Mouse (Mus musculus): ENCODE data around the gene Hspg2. TPM values are rescaled to one million over a fixed set of nuclear protein-coding genes. Genes with fewer than 3 reads are reported as not detected.
"Not testable (repeated sequence)": the region's sequence is repeated elsewhere in the genome, so short reads cannot be mapped to it uniquely, and the experiment has no call there.

Gene Hspg2
- polyA plus RNA-seq, 1 experiment from 2014 or later = 20.9 TPM

DNA sequence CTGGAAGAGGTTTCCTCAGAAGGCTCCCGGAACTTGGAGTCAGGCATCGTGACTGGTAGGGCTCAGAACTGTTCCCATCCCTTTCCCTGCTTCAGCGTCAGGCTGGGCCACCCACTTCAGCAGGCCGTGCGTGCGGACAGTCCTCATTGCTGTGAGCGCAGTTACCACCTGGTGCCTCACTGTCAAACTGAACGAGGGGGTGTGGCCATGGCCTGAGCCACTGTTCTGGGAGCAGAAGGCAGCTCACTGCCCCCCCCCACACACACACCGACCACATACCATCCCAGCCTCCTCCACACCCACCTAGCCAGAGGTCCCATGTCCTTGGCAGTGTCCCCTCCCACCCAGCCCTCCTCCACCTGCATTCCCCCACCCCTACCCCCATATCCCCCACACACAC is 101.3 kb downstream of the Hspg2 start:
- no peak overlapping the region for H3K4me3 ChIP-seq (replicated peaks)
- no peak overlapping the region for H3K9ac ChIP-seq
- H3K36me3 ChIP-seq = peaks cover 13% of the 10 kb centered on the region
- H3K27ac ChIP-seq = no peak overlapping the region
- no peaks in the 10 kb centered on the region for H3K27me3 ChIP-seq (replicated peaks)
- H3K9me3 ChIP-seq = no peaks in the 10 kb centered on the region
- 64% methylated on average over 9 of the region's 9 CpGs for WGBS
- H3K4me1 ChIP-seq (replicated peaks) = no peaks in the 10 kb centered on the region
- no peak for ATAC-seq
- no peak overlapping the region for H3K4me2 ChIP-seq (replicated peaks)

GRCm38 (mm10) chr4:137574469-137574868 is 105.9 kb downstream of the Hspg2 start, which contains the start of gene Ldlrad2:
Ldlrad2 (minus strand) TSS chr4:137574569.
- 0 out of 2 replicates have a peak, but pooled peaks cover 3% of the 10 kb centered on the region for H3K4me1 ChIP-seq (replicated peaks)
- WGBS = 85% methylated on average over 10 of the region's 10 CpGs
- H3K4me3 ChIP-seq (replicated peaks) = no peak within 1 kb of the TSS
- H3K36me3 ChIP-seq = 0 out of 2 replicates have a peak, but pooled peaks cover 2% of the 10 kb centered on the region
- peaks cover 6% of the 10 kb centered on the region; the same call in 1 of the 2 replicates for H3K27me3 ChIP-seq (replicated peaks)
- no peak within 1 kb of the TSS for H3K4me2 ChIP-seq (replicated peaks)
- H3K9me3 ChIP-seq = no peaks in the 10 kb centered on the region
- H3K9ac ChIP-seq = no peak within 1 kb of the TSS
- H3K27ac ChIP-seq = no peak within 1 kb of the TSS
- ATAC-seq = no peak

- WGBS = 96% methylated on average over 12 of the region's 12 CpGs
- no peak overlapping the region for H3K9ac ChIP-seq
- H3K9me3 ChIP-seq = no peaks in the 10 kb centered on the region
- no peaks in the 10 kb centered on the region for H3K36me3 ChIP-seq
- no peak overlapping the region for H3K4me3 ChIP-seq (replicated peaks)
- ATAC-seq = no peak
- H3K4me1 ChIP-seq (replicated peaks) = peaks cover 10% of the 10 kb centered on the region; the same call in 1 of the 2 replicates
- H3K27ac ChIP-seq = no peak overlapping the region
- H3K4me2 ChIP-seq (replicated peaks) = no peak overlapping the region
- peaks cover 6% of the 10 kb centered on the region; the same call in 1 of the 2 replicates for H3K27me3 ChIP-seq (replicated peaks)
These were observed 108.9 kb downstream of the Hspg2 start for GRCm38 (mm10) chr4:137577486-137577885.

DNA sequence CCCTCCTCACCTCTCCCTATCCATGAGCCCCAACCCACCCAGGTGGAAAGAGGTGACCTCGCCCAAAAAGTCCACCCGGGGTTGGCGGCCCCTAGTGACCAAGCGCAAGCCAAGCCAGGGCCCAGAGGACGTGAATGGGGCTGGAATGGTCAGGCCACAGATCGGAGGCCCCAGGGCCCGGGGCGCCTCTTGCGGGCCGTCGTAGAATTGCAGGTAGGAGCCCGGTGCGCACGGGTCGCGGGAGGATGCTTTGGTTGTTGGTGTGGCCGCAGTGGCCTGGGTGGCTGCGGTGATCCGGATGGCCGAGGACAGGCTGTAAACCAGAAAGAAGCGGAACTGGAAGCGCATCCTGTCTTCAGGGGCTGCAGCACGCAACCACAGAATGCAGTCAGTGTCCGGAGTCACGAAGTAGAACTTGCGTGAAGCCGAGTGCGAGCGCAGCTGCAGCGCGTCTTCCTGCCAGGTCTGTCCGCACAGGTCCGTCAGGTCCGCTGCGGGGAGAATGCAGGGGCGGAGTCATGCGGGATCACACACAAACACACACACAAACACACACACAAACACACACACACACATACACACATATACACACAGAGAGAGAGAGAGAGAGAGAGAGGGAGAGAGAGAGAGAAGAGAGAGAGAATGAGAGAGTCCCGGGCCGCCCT is 109.7 kb downstream of the Hspg2 start:
- no peaks in the 10 kb centered on the region for H3K9me3 ChIP-seq
- ATAC-seq = peak; percentile 53
- H3K4me2 ChIP-seq (replicated peaks) = peak overlapping the region; percentile 80
- 5% methylated on average over 39 of the region's 39 CpGs for WGBS
- peaks cover 6% of the 10 kb centered on the region; the same call in 1 of the 2 replicates for H3K27me3 ChIP-seq (replicated peaks)
- peak overlapping the region; percentile 34 for H3K4me3 ChIP-seq (replicated peaks)
- no peak overlapping the region for H3K27ac ChIP-seq
- H3K4me1 ChIP-seq (replicated peaks) = peaks cover 10% of the 10 kb centered on the region; the same call in 1 of the 2 replicates
- H3K36me3 ChIP-seq = no peaks in the 10 kb centered on the region
- no peak overlapping the region for H3K9ac ChIP-seq

GRCm38 (mm10) chr4:137579789-137580188 is 111.2 kb downstream of the Hspg2 start:
- Histone ChIP-seq H3K4me2 (replicated peaks) (no peak overlapping the region), H3K27me3 (replicated peaks) (peaks cover 6% of the 10 kb centered on the region; the same call in 1 of the 2 replicates), H3K4me1 (replicated peaks) (peaks cover 10% of the 10 kb centered on the region; the same call in 1 of the 2 replicates), H3K4me3 (replicated peaks) (no peak overlapping the region), H3K9me3 (no peaks in the 10 kb centered on the region), H3K36me3 (no peaks in the 10 kb centered on the region), H3K9ac (no peak overlapping the region), H3K27ac (no peak overlapping the region)
- ATAC-seq = no peak
- 48% methylated on average over 4 of the region's 4 CpGs for WGBS

DNA sequence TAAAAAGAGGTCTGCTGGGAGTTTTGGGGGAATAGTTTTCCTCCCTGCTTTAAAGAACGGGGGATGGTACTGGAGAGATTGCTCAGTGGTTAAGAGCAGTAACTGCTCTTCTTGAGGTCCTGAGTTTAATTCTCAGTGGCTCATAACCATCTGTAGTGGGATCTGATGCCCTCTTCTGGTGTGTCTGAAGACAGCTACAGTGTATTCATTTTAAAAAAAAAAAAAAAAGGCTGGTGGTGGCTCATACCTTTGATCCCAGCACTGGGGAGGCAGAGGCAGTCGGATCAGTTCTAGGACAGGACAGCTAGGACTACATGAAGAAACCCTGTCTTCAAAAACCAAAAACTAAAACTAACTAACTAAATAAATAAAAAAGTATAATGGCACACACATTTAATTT is 111.7 kb downstream of the Hspg2 start:
- H3K9ac ChIP-seq = no peak overlapping the region
- H3K4me1 ChIP-seq (replicated peaks) = peaks cover 10% of the 10 kb centered on the region; the same call in 1 of the 2 replicates
- no peak for ATAC-seq
- H3K27ac ChIP-seq = no peak overlapping the region
- H3K4me3 ChIP-seq (replicated peaks) = no peak overlapping the region
- H3K27me3 ChIP-seq (replicated peaks) = peaks cover 6% of the 10 kb centered on the region; the same call in 1 of the 2 replicates
- H3K9me3 ChIP-seq = no peaks in the 10 kb centered on the region
- 74% methylated on average over 2 of the region's 2 CpGs for WGBS
- H3K36me3 ChIP-seq = no peaks in the 10 kb centered on the region
- H3K4me2 ChIP-seq (replicated peaks) = no peak overlapping the region

- H3K4me2 ChIP-seq (replicated peaks) = no peak overlapping the region
- no peak for ATAC-seq
- no peak overlapping the region for H3K27ac ChIP-seq
- H3K36me3 ChIP-seq = no peaks in the 10 kb centered on the region
- H3K9me3 ChIP-seq = no peaks in the 10 kb centered on the region
- peaks cover 10% of the 10 kb centered on the region; the same call in 1 of the 2 replicates for H3K4me1 ChIP-seq (replicated peaks)
- no peak overlapping the region for H3K4me3 ChIP-seq (replicated peaks)
- 35% methylated on average over 3 of the region's 3 CpGs for WGBS
- no peak overlapping the region for H3K9ac ChIP-seq
- H3K27me3 ChIP-seq (replicated peaks) = peaks cover 6% of the 10 kb centered on the region; the same call in 1 of the 2 replicates
These were observed 113.2 kb downstream of the Hspg2 start for GRCm38 (mm10) chr4:137581815-137582214.

DNA sequence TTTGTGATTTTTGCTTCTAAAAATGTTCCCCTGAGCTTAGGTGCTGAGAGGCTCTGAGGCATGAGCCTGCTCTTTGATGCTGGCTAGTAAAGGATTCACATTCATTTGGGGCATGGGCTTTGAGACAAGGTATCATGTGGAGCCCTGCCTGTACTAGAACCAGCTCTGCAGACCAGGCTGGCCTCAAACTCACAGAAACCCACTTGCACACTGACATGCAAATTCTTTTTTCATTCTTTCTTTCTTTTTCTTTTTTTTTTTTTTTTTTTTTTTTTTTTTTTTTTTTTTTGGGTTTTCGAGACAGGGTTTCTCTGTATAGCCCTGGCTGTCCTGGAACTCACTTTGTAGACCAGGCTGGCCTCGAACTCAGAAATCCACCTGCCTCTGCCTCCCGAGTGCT is 120.5 kb downstream of the Hspg2 start:
- H3K36me3 ChIP-seq; H3K4me3 ChIP-seq (replicated peaks); H3K4me2 ChIP-seq (replicated peaks); H3K4me1 ChIP-seq (replicated peaks); H3K27ac ChIP-seq; H3K27me3 ChIP-seq (replicated peaks); ATAC-seq; H3K9ac ChIP-seq; H3K9me3 ChIP-seq: not testable (repeated sequence)
- 83% methylated on average over 2 of the region's 3 CpGs for WGBS

- H3K36me3 ChIP-seq = no peaks in the 10 kb centered on the region
- no peaks in the 10 kb centered on the region for H3K27me3 ChIP-seq (replicated peaks)
- no peaks in the 10 kb centered on the region for H3K9me3 ChIP-seq
- H3K4me2 ChIP-seq (replicated peaks) = no peak overlapping the region
- 91% methylated on average over 3 of the region's 3 CpGs for WGBS
- ATAC-seq = no peak
- no peak overlapping the region for H3K9ac ChIP-seq
- no peak overlapping the region for H3K4me3 ChIP-seq (replicated peaks)
- H3K27ac ChIP-seq = no peak overlapping the region
- H3K4me1 ChIP-seq (replicated peaks) = no peaks in the 10 kb centered on the region
These were observed 121.0 kb downstream of the Hspg2 start for GRCm38 (mm10) chr4:137589586-137589985.

DNA sequence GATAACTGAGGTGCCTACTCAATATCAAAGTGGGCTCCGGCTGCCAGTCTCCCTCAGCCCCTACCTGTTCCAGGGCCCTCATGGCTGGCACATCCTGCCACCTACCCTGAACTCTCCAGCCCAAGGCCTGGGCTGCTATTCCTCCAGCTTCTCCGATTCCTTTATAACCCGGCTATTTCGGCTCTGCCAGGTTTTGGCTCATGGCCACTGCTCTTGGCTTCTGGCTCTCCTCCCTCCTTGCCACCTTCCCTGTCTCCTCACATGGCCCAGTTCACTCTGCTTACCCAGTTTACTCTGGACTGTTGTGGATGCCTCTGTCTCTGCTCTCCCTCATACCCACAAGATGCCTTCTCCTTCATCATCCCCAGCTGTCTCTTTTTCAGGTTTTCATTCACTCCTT is 122.4 kb downstream of the Hspg2 start:
- no peak overlapping the region for H3K4me3 ChIP-seq (replicated peaks)
- H3K36me3 ChIP-seq = no peaks in the 10 kb centered on the region
- peaks cover 8% of the 10 kb centered on the region for H3K4me1 ChIP-seq (replicated peaks)
- no peak overlapping the region for H3K4me2 ChIP-seq (replicated peaks)
- H3K9ac ChIP-seq = no peak overlapping the region
- no peaks in the 10 kb centered on the region for H3K9me3 ChIP-seq
- 88% methylated on average over 4 of the region's 4 CpGs for WGBS
- no peak for ATAC-seq
- no peaks in the 10 kb centered on the region for H3K27me3 ChIP-seq (replicated peaks)
- no peak overlapping the region for H3K27ac ChIP-seq

GRCm38 (mm10) chr4:137593601-137594495 is 125.3 kb downstream of the Hspg2 start, which contains the start of gene Usp48:
Usp48 (plus strand) TSS chr4:137593755.
- Histone ChIP-seq H3K9me3 (no peaks in the 10 kb centered on the region), H3K27me3 (replicated peaks) (no peaks in the 10 kb centered on the region), H3K36me3 (no peaks in the 10 kb centered on the region), H3K4me3 (replicated peaks) (peak within 1 kb of the TSS; percentile 98), H3K27ac (peak within 1 kb of the TSS; percentile 98), H3K4me2 (replicated peaks) (peak within 1 kb of the TSS; percentile 74), H3K4me1 (replicated peaks) (peaks cover 15% of the 10 kb centered on the region), H3K9ac (peak within 1 kb of the TSS; percentile 86)
- under 1% methylated on average over 91 of the region's 92 CpGs for WGBS
- peak; percentile 97 for ATAC-seq

Measured in intestine, embryonic 15.5 days (tissue).